Mouse (Mus musculus) liver, embryonic 13.5 days (tissue): Measurements from ENCODE around the gene Trpm2. TPM values are rescaled to one million over a fixed set of nuclear protein-coding genes. Genes with fewer than 3 reads are reported as not detected.
"Not testable (repeated sequence)": the region's sequence is repeated elsewhere in the genome, so short reads cannot be mapped to it uniquely, and the experiment has no call there.

Experiments
- ATAC-seq: fragments of 200-750 bp; cut with Nextera tagmentation; 2 replicates; pipeline ENCODE4 v1.8.0; 2017; ENCODE audit warnings: low read depth, mild to moderate bottlenecking, moderate number of reproducible peaks, moderate library complexity
- DNase-seq: peaks from one replicate; pipeline ENCODE4 v3.0.0; 2022
- H3K27ac ChIP-seq: fragments of 300-500 bp; sonication (generic); 2 replicates; pipeline ENCODE4 v1.5.1; 2015; ENCODE audit warnings: moderate library complexity, mild to moderate bottlenecking, inconsistent platforms
- H3K27me3 ChIP-seq: fragments of 300-500 bp; sonication (generic); 2 replicates; pipeline ENCODE4 v1.6.1; 2015; ENCODE audit warnings: mild to moderate bottlenecking, inconsistent platforms
- H3K36me3 ChIP-seq: fragments of 300-500 bp; sonication (generic); 2 replicates; pipeline ENCODE4 v1.6.1; 2015; ENCODE audit warnings: mild to moderate bottlenecking, inconsistent platforms
- H3K4me1 ChIP-seq: fragments of 300-500 bp; sonication (generic); replicated peaks from 2 replicates; pipeline ENCODE4 v1.6.1; 2015; ENCODE audit warnings: inconsistent platforms
- H3K4me2 ChIP-seq: fragments of 300-500 bp; sonication (generic); 2 replicates; pipeline ENCODE4 v1.6.1; 2015; ENCODE audit warnings: inconsistent platforms, mild to moderate bottlenecking, moderate library complexity
- H3K4me3 ChIP-seq: fragments of 300-500 bp; sonication (generic); replicated peaks from 2 replicates; pipeline ENCODE4 v1.5.1; 2015; ENCODE audit warnings: mild to moderate bottlenecking, inconsistent platforms
- H3K9ac ChIP-seq: fragments of 300-500 bp; sonication (generic); 2 replicates; pipeline ENCODE4 v1.6.1; 2015; ENCODE audit warnings: mild to moderate bottlenecking, inconsistent platforms
- H3K9me3 ChIP-seq: fragments of 300-500 bp; sonication (generic); replicated peaks from 2 replicates; pipeline ENCODE4 v1.6.1; 2016; ENCODE audit warnings: inconsistent platforms
- WGBS: fragments of 180-500 bp; shearing (Covaris S2); methylation state at CpG from one replicate; pipeline ENCODE4 v1.1.7; 2015; ENCODE audit not compliant: insufficient replicate concordance; 5-methylcytosine and 5-hydroxymethylcytosine counted together
- polyA plus RNA-seq: library from polyadenylated mRNA; unstranded; fragments of >200 nt; fragmentation: Nextera tagmentation; extraction: Ambion mirVana; gene quantifications from 2 replicates; pipeline ENCODE4 v1.2.1, GENCODE M21; 2015

The Trpm2 gene
- polyA plus RNA-seq, 1 experiment from 2014 or later: 0.73 TPM

DNA sequence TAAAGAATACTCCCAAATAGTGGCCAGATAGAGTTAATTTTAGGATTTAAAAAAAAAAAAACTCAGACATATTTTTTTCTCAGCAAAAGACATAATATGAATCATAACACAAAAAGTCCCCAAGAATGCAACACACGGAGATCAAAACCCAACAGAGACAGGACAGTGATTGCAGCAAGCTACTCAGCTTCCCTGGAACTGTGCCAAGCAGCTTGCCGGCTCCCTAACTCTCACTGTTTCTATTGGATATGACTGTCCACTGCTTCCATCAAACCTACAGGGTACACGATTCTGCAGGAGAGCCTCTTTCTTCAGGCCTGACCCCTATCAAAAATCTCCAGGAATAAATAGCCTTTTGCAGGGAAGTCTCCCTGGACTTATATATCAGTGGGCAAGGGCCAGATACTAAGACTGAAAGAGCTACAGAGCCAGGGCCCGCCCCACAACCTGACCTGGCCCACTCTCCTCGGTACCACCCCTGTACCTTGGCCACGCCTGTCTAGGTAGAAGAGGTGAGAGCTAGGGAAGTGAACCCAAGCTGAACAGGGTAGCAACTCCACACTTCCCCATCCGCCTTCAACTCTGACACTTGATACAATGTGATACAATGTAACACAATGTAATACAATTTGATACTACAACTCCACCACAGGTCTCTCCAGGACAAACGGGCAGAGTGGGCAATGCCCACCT lies 6.2 kb upstream of the Trpm2 start:
- DNase-seq: no peak
- H3K27ac ChIP-seq: no peak overlapping the region
- peaks cover 33% of the 10 kb centered on the region for H3K4me1 ChIP-seq
- H3K4me3 ChIP-seq: no peak overlapping the region
- WGBS: 56% methylated on average over 8 of the region's 8 CpGs
- no peak overlapping the region for H3K9ac ChIP-seq
- no peak overlapping the region for H3K4me2 ChIP-seq
- no peaks in the 10 kb centered on the region for H3K9me3 ChIP-seq
- H3K27me3 ChIP-seq: no peaks in the 10 kb centered on the region
- H3K36me3 ChIP-seq: no peaks in the 10 kb centered on the region
- ATAC-seq: no peak

DNA sequence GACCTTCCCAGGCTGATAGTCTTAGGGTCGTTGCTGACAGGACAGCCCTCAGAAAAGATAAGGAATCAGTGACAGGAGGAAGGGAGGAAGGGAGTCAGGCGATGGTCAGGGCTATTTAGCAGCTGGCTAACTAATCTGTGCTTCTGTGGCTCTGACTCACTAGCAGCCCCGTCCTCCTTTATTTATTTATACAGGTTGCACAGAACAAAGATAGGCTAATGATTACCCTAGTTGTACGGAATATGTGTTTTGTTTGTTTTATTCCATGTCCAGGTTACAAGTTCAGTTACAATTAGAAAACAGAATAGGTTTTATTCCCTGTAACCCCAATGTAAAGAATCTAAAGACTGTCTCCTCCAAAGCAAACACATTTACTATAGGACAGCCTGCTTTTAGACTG lies 5.3 kb upstream of the Trpm2 start:
- no peak overlapping the region for H3K9ac ChIP-seq
- H3K36me3 ChIP-seq: no peaks in the 10 kb centered on the region
- H3K27ac ChIP-seq: no peak overlapping the region
- H3K4me2 ChIP-seq: no peak overlapping the region
- no peak for DNase-seq
- H3K9me3 ChIP-seq: no peaks in the 10 kb centered on the region
- no peak for ATAC-seq
- peaks cover 7% of the 10 kb centered on the region for H3K27me3 ChIP-seq
- peaks cover 33% of the 10 kb centered on the region for H3K4me1 ChIP-seq
- no peak overlapping the region for H3K4me3 ChIP-seq
- WGBS: 14% methylated on average over 4 of the region's 4 CpGs

DNA sequence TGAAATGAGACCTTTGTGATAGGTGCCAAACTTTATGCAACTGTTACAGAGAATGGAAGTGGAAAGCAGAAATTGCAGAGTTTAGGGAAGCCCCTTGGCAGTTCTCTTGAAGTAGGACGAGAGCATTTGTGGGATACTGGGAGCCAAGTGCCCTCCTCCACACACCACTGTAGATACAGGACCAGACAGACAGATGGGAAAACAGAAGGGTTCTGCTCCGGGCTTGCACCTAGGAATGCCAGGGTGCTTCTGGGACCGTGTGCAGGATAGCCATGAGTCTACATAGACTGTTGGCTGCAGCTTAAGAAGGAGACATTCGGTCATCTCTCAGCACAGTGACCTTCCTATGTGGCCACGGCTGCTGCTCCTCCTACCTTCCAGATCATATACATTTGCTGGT lies 4.4 kb upstream of the Trpm2 start:
- H3K27ac ChIP-seq: no peak overlapping the region
- 48% methylated on average over 5 of the region's 5 CpGs for WGBS
- ATAC-seq: no peak
- no peak for DNase-seq
- H3K4me1 ChIP-seq: peaks cover 31% of the 10 kb centered on the region
- H3K9ac ChIP-seq: no peak overlapping the region
- H3K27me3 ChIP-seq: peaks cover 15% of the 10 kb centered on the region
- H3K36me3 ChIP-seq: no peaks in the 10 kb centered on the region
- H3K4me2 ChIP-seq: no peak overlapping the region
- H3K9me3 ChIP-seq: no peaks in the 10 kb centered on the region
- no peak overlapping the region for H3K4me3 ChIP-seq

DNA sequence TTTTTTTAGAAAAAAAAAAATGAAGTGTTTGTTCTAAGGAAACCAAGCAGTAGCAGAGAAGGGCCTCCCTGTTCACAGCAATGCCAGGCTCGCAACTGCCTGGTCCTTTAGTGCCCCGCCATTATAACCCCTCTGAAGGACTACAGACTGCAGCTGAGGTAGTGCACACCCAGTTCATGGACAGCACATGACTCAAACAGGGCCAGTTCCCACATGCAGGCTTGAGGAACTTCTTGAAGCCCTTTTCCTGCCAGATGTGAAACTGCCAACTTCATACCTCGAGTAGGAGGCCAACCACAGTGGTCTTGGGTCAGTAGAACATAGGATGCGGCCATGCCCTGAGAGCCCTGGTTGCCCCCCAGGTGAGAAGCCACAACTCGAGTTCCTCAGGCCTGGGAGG lies 4.0 kb upstream of the Trpm2 start:
- Histone ChIP-seq H3K27me3 (peaks cover 20% of the 10 kb centered on the region), H3K36me3 (no peaks in the 10 kb centered on the region), H3K27ac (no peak overlapping the region), H3K9me3 (no peaks in the 10 kb centered on the region), H3K4me3 (no peak overlapping the region), H3K9ac (no peak overlapping the region), H3K4me2 (no peak overlapping the region), H3K4me1 (peaks cover 27% of the 10 kb centered on the region)
- WGBS: 53% methylated on average over 5 of the region's 5 CpGs
- ATAC-seq (no peak), DNase-seq (no peak)

DNA sequence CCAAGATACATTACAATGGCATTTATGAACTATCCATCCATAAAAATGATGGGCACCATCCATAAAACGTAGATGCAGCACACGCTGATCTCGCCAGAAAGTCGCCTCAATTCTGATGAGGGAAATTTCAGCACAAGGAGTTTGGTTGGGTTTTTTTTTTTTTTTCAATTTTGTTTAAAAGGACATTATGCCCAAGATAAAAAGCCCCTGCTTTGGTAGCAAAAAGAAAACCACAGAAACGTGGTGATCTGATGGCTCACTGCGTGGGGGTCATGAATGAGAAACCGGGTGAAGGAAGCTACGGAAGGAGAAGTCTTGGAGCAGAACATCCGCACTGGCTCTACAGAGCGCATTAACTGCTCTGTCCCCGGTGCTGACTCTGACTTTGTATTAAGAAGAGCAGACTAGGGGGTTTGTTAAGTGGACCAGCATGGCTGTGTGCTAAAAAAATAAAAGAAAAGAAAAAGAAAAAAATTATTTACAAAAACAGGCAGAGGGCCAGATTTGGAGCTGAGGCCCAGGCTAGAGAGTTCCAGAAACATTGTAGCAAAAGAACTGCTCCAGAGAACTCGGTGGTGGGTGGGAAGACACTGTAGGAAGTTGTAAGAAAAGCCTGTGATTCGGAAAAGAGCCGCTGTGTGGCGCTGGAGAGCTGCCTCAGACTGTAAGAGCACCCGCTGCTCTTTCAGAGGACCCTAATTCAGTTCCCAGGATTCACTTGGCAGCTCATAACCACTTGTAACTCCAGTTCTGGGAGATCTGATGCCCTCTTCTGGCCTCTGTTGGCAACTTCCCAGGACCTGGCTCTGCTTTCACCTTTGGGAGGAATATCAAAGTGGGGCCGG lies 1.6 kb upstream of the Trpm2 start:
- ATAC-seq: no peak
- Histone ChIP-seq H3K27ac (no peak overlapping the region), H3K4me3 (no peak overlapping the region), H3K36me3 (no peaks in the 10 kb centered on the region), H3K27me3 (peaks cover 38% of the 10 kb centered on the region), H3K4me1 (peaks cover 11% of the 10 kb centered on the region), H3K9ac (no peak overlapping the region), H3K4me2 (no peak overlapping the region), H3K9me3 (no peaks in the 10 kb centered on the region)
- 43% methylated on average over 17 of the region's 17 CpGs for WGBS
- DNase-seq: no peak

DNA sequence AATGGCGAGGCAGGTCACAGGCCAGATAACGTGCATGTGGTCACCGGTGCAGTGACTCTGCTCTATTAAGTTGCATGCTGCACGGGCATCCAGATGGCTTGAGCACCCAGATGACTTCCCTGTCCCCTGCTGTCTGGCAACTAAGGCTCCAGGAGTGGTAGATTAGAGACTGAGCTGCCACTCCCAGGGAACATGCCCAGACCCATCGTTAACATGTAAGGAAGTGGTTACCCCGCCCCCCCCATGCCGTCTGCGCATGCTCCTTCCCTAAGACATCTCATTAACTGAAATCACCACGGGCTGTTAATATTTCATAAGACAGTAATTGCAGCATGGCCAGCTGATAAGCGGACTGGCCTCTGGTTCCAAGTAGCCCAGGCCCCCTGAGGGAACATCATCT lies 828 bp upstream of the Trpm2 start:
- no peak for DNase-seq
- Histone ChIP-seq H3K4me2 (no peak overlapping the region), H3K27me3 (peaks cover 42% of the 10 kb centered on the region), H3K27ac (no peak overlapping the region), H3K36me3 (no peaks in the 10 kb centered on the region), H3K9ac (no peak overlapping the region), H3K4me3 (no peak overlapping the region), H3K4me1 (peaks cover 11% of the 10 kb centered on the region), H3K9me3 (no peaks in the 10 kb centered on the region)
- 29% methylated on average over 10 of the region's 10 CpGs for WGBS
- no peak for ATAC-seq

DNA sequence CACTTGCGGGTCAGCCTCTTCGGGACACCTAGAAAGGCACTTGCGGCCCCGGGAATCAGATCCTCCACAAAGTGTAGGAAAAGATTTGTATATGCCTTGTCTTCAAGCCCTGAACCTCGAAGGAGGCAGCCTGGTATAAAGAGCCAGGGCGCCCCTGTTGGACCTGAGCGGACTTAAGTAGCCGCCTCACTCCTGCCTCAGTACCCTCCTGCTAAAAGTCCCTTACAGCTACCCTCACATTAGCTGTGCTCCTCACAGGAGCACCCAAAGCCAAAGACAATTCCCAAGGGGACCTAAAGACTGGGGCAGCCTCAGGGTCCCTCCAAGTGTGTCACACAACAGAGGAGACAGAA lies 414 bp downstream of the Trpm2 start:
- Histone ChIP-seq H3K27me3 (peaks cover 45% of the 10 kb centered on the region), H3K9ac (no peak overlapping the region), H3K27ac (no peak overlapping the region), H3K4me1 (peaks cover 5% of the 10 kb centered on the region), H3K9me3 (no peaks in the 10 kb centered on the region), H3K36me3 (no peaks in the 10 kb centered on the region), H3K4me3 (peak overlapping the region; percentile 16; the same call in 1 of the 2 replicates), H3K4me2 (peak overlapping the region; percentile 34; the same call in 1 of the 2 replicates)
- no peak for DNase-seq
- ATAC-seq: no peak
- 9% methylated on average over 8 of the region's 8 CpGs for WGBS

DNA sequence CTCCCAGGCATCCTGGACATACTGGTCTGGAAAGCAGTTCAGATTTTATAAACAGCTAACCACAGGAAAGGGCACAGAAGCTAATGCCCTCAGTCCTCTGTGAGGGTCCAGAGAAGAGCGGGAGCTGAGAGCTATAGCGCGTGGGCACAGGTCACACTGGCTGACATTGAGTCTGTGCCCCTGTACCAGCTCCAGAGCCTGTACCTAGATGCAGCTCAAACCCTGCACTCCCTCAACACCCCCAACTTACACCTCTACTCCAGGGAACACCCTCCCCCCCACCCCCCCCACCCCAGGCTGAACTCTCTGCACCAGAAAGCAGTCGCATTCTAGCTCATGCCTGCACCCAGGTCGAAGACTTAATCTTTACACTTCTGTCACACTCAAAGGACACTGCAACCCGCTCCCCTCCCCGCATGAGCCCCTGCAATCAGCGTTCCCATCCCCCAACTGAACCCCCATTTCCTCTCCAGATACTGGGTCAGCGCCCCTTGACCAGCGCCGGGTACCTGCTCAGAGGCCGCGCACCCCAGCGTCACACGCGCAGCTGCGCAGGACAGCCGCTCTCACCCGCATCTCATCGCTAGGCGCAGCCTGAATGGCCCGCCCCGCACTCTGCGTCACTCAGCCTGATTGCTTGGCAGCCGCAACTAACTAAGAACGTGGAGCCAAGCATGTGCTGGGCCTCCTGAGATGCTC lies 940 bp downstream of the Trpm2 start:
- Histone ChIP-seq H3K4me2 (peak overlapping the region; percentile 34), H3K9ac (no peak overlapping the region), H3K27ac (no peak overlapping the region), H3K9me3 (no peaks in the 10 kb centered on the region), H3K36me3 (no peaks in the 10 kb centered on the region), H3K4me1 (peaks cover 3% of the 10 kb centered on the region; the same call in 1 of the 2 replicates), H3K27me3 (peaks cover 45% of the 10 kb centered on the region), H3K4me3 (peak overlapping the region; percentile 16)
- ATAC-seq (no peak), DNase-seq (no peak)
- 6% methylated on average over 26 of the region's 26 CpGs for WGBS

DNA sequence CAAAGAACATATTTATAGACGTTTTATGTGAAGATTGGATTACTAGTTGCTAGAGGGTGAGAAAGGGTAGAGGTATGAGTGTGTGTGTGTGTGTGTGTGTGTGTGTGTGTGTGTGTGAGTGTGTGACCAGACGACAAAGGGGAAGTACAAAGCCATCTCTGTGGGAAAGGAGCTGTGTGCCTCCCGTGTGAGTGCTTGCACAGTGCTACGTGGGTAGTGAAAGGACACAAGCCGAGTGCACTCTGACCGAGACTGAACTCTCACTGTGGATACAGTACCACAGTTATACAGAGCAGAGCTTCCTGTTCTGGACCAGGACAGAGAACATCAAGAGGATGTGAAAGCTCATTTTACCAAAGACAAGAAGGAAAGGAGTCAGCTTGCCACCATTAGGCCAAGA lies 6.4 kb downstream of the Trpm2 start:
- DNase-seq (no peak), ATAC-seq (no peak)
- Histone ChIP-seq H3K4me2 (no peak overlapping the region), H3K9ac (no peak overlapping the region), H3K9me3 (no peaks in the 10 kb centered on the region), H3K27ac (no peak overlapping the region), H3K4me1 (no peaks in the 10 kb centered on the region; the same call in 1 of the 2 replicates), H3K4me3 (no peak overlapping the region), H3K27me3 (peaks cover 22% of the 10 kb centered on the region), H3K36me3 (no peaks in the 10 kb centered on the region)
- 33% methylated on average over 6 of the region's 6 CpGs for WGBS

DNA sequence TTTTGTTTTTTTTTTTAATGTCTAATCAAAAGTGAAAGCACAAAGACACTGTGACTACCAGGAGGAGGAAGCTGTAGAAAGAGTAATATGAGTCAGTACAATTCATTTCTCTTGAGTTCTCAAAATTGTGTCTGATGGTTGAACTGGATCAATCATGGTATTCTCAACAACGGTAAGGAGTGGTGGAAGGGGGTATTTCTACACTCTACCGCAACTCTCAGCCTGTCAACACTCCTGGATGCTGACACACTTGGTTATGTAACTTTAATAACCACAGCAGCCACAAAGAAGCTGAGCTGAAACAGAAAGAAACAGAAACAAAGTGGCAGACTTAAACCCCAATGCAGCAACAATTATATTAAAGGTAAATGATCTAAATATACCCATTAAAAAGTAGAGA lies 7.6 kb downstream of the Trpm2 start:
- WGBS: 38% methylated on average over 2 of the region's 2 CpGs
- Histone ChIP-seq H3K36me3 (no peaks in the 10 kb centered on the region), H3K9me3 (no peaks in the 10 kb centered on the region), H3K4me2 (no peak overlapping the region), H3K27ac (no peak overlapping the region), H3K4me1 (no peaks in the 10 kb centered on the region; the same call in 1 of the 2 replicates), H3K4me3 (no peak overlapping the region), H3K27me3 (peaks cover 9% of the 10 kb centered on the region; the same call in 1 of the 2 replicates), H3K9ac (no peak overlapping the region)
- no peak for DNase-seq
- ATAC-seq: no peak

DNA sequence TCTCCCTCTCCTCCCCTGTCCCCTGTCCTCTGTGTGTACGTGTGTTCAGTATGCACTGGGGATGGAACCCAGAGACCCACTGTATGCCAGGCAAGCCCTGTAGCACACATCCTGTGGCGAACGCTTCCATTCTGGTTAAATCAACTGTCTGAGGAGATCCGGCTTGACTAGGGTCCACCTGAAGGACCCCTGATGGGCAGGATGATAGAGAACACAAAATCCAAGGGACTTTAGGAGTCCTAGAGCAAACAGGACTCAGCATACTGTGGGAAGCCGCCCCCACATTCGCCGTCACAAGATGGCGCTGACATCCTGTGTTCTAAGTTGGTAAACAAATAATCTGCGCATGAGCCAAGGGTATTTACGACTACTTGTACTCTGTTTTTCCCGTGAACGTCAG lies 19.9 kb downstream of the Trpm2 start:
- not testable (repeated sequence) for H3K4me3 ChIP-seq, DNase-seq, H3K9me3 ChIP-seq, ATAC-seq, H3K4me2 ChIP-seq, H3K9ac ChIP-seq, H3K27ac ChIP-seq, H3K4me1 ChIP-seq, H3K36me3 ChIP-seq, H3K27me3 ChIP-seq
- WGBS: 79% methylated on average over 10 of the region's 12 CpGs
